Mouse (Mus musculus) gastrocnemius, postnatal 4 days (tissue): ENCODE measurements at regions not wholly inside any gene's neighbourhood (a gene's known extent, or its start where the extent isn't known, plus 50 kb on each side); places are given as distances from the start of the nearest gene placed in this dataset.
"Not testable (repeated sequence)": the region's sequence is repeated elsewhere in the genome, so short reads cannot be mapped to it uniquely, and the experiment has no call there.

Experiments used
- DNase-seq, 2 experiments: peaks; one replicate each; pipeline ENCODE4 v3.0.0; 2021 to 2022; ENCODE audit warnings: low spot score in 2 of 2, mixed read lengths in 2 of 2

- no peak for DNase-seq
Observed at GRCm38 (mm10) chr14:104410730-104411129, 57.1 kb downstream of the Pou4f1 start.

GRCm38 (mm10) chr14:104410292-104410691 lies 57.5 kb downstream of the Pou4f1 start:
- DNase-seq = no peak

- DNase-seq = no peak
Observed at GRCm38 (mm10) chr14:104406062-104406461, 61.7 kb downstream of the Pou4f1 start.

- no peak for DNase-seq
Observed at GRCm38 (mm10) chr14:104389297-104390071, 78.3 kb downstream of the Pou4f1 start.

- no peak for DNase-seq
Observed at GRCm38 (mm10) chr14:104388879-104389278, 78.9 kb downstream of the Pou4f1 start.

- no peak for DNase-seq
Observed at GRCm38 (mm10) chr14:104380986-104381385, 86.8 kb downstream of the Pou4f1 start.

- DNase-seq = no peak
Observed at GRCm38 (mm10) chr14:104372776-104373175, 95.0 kb downstream of the Pou4f1 start.

GRCm38 (mm10) chr14:104356636-104357035 lies 111.2 kb downstream of the Pou4f1 start:
- no peak for DNase-seq

GRCm38 (mm10) chr14:104336783-104337182 lies 131.0 kb downstream of the Pou4f1 start:
- not testable (repeated sequence) for DNase-seq

GRCm38 (mm10) chr14:104326089-104326488 lies 141.7 kb downstream of the Pou4f1 start:
- DNase-seq = no peak

- DNase-seq = no peak
Observed at GRCm38 (mm10) chr14:104300141-104300540, 167.7 kb downstream of the Pou4f1 start.

GRCm38 (mm10) chr14:104298312-104298711 lies 169.5 kb downstream of the Pou4f1 start:
- DNase-seq = no peak

- DNase-seq = no peak
Observed at GRCm38 (mm10) chr14:104297316-104298311, 170.2 kb downstream of the Pou4f1 start.

- no peak for DNase-seq
Observed at GRCm38 (mm10) chr14:104293814-104294213, 174.0 kb downstream of the Pou4f1 start.

GRCm38 (mm10) chr14:104293147-104293546 lies 174.7 kb downstream of the Pou4f1 start:
- no peak for DNase-seq

- DNase-seq = no peak
Observed at GRCm38 (mm10) chr14:104280353-104280752, 187.4 kb downstream of the Pou4f1 start.

- no peak for DNase-seq
Observed at GRCm38 (mm10) chr14:104279890-104280289, 187.9 kb downstream of the Pou4f1 start.

- DNase-seq = no peak
Observed at GRCm38 (mm10) chr14:104274752-104275151, 193.0 kb downstream of the Pou4f1 start.

- DNase-seq = no peak
Observed at GRCm38 (mm10) chr14:104264919-104265764, 202.7 kb downstream of the Pou4f1 start.

GRCm38 (mm10) chr14:104216965-104217364 lies 250.8 kb downstream of the Pou4f1 start:
- no peak for DNase-seq

GRCm38 (mm10) chr14:104210719-104211118 lies 257.1 kb downstream of the Pou4f1 start:
- no peak for DNase-seq
